Mouse (Mus musculus): ENCODE measurements around the gene Serpinf2.
"Not testable (repeated sequence)": the region's sequence is repeated elsewhere in the genome, so short reads cannot be mapped to it uniquely, and the experiment has no call there.

Gene Serpinf2

GRCm38 (mm10) chr11:75459141-75459711, 19.8 kb upstream of the Serpinf2 start:
- DNase-seq: no peak

GRCm38 (mm10) chr11:75458628-75459041, 19.2 kb upstream of the Serpinf2 start:
- DNase-seq: no peak

GRCm38 (mm10) chr11:75458169-75458568, 18.8 kb upstream of the Serpinf2 start:
- DNase-seq: peak; percentile 51 to 69

DNA sequence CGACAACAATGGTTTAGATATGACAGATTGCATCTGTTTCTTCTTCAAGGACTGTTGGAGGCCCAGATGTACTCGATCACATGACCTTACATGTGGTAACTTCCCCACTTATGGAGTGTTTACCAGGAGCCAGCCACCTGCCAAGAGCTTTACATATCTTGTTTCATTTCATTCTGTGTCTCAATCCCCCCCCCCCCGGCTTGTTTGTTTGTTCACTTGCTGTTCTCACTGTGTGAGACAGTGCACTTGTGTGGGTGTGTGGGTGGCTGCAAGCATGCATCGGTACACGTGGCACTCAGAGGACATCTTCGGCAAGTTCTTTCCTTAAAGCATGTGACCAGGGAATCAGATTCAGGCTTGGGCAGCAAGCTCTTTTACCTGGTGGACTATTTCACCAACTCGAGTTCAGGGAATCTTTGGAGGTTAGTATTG, 17.1 kb upstream of the Serpinf2 start:
- no peak for DNase-seq

- DNase-seq: not testable (repeated sequence)
These were observed 16.6 kb upstream of the Serpinf2 start for GRCm38 (mm10) chr11:75455971-75456370.

DNA sequence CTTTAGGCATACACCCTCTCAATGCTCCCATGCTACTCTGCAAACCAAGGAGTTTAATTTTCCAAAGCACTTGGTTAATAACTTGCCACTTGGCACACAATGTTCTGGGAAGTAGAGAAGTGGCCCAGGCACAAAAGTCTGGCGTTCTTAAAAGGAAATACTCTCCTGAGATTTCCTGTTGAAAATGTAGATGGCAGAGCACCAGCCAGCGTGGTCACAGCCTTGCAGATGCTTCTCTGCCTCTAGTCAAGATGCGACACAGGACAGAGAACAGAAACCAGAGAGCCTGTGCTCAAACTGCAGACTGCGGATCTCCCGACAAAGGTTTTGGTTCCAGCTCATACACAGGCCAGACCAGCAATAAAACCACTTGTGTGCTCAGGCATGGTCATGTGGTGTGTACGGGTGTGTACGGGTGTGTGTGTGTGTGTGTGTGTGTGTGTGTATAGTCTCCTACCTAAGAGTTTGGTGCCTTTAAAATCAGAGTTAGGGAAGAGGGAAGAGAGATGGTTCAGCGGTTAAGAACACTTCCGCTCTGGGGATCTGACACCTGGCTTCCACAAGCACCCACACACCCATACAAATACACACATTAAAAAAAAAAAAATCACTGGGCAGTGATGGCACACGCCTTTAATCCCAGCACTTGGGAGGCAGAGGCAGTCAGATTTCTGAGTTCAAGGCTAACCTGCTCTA, 15.8 kb upstream of the Serpinf2 start:
- DNase-seq: no peak

DNA sequence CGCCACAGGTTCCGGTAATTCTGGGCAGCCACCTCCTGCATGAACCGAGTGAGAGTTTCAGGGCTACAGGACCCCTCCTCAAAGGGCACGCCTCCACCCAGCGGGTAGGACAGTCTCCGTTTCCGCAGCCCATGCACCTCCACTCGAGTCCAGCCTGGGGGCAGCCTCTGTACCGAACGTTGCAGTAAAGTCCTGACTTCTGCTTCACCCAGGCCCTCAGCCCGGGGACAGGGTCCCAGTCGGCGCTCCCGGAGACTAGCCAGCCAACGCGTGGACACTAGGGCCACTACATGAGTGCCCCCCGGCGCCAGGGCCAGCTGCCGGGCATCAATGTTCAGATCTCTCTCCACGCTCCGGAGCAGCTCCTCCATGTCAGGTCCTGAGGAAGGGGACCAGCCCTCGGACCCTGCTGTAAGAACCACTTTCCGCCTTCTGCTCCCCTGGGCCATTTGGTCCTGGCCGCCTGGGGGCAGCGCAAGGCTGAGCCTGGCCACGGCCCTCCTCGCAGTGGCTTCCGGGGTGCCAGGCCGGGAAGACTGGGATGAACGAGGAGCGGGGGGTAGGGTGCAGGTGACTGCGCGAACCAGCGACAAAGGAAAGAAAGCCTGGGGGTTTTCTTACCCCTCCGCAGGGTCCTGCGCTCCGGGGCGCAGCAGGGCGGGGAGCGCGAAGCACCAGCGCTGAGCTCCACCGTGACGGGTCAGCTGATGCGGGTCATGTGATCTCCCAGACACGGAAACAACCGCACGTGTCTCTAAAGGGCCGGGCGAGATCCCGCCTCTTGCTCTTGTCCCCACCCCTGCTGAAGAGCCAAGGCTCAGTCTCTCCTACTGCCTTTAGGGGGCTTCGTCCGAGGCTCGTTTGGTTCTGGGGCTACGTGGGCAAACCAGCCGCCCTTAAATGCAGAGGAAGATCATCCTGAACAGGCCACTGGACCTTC, 14.9 kb upstream of the Serpinf2 start, which contains the start of gene Wdr81:
Gene Wdr81, minus strand, starts transcription at position 727 of the 940 bp plus-strand sequence.
- peak; percentile 83 to 84 for DNase-seq

DNA sequence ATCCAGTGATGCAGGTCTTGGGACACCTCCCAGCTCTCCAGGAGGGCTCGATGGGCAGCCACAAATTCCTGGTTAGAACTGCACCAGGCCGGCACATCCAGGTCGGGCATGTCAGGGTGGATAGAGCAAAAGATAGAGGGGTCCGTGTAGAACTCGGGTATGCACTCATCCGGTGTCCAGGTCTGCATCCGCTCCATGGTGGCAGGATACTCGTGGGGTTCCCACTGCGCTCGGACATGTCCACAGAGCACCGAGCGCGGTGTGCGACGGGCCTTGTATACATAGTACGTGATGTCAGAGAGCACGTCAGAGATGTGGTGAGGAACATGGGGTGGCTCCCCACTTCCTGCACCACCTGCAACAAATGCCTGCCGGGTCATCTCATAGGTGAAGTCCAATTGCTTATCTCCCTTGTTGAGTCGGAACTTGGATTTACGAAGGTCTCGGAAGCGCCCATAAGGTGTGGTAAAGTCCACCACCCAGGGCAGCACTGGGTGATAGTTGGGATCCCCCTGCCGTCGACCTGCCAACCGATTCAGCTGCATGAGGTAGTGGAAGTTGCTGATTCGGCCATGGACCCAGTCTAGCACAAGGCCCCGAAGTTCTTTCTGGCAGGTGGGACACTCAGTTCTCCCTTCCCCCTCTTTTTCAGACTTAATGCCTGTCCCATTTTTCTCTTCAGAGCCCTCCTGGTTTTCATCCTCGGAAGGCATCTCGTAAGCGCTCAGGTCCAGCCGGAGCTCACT, 13.6 kb upstream of the Serpinf2 start:
- DNase-seq: no peak

GRCm38 (mm10) chr11:75452081-75452480, 12.7 kb upstream of the Serpinf2 start:
- DNase-seq: no peak

DNA sequence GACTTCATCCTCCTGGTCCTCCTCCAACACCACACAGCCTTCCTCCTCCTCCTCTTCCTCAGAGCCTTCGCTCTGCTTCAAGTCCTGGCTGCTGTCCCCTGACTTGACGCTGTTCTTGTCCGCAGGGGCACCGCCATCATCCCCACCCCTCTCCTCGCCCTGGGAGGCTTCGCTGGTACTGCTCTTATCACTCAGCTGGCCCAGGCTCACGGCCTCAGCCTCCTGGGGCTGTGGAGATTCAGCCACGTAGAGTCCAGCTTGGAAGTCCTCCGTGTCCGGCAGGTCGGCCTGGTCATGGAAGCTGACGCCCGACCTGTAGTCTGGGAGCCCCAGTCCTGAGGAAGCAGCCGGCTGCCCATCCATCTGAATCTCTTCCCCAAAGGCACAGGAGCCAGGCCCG, 11.5 kb upstream of the Serpinf2 start:
- no peak for DNase-seq

DNA sequence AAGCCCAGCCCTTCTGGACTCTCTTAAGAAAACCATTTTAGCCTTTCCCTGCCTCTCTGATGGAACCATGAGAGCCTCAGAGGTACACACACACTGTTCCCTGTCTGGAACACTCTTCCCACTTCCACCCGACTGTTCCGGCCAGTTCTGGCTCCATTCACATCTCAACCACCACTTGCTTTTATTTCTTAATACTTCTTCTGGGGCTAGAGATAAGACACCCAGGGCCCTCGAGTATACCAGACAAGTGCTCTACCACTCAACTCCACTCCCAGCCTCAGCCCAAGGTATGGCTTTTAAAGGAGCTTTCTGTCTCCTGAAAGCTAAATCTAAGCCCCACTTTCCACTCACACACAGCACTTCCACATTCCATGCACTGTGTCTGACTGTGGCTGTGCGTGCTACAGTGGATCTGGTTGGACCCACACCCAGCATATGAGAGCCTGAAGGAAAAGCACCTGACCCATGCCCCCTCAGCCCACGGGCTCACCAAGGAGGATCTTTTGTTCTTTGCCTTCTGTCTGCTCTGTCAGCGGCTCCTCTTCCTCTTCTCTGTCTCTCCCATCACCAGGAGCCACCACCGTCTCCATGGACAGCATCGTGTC, 11.0 kb upstream of the Serpinf2 start:
- no peak for DNase-seq

GRCm38 (mm10) chr11:75449695-75450094, 10.3 kb upstream of the Serpinf2 start:
- peak; percentile 52 to 61 for DNase-seq

DNA sequence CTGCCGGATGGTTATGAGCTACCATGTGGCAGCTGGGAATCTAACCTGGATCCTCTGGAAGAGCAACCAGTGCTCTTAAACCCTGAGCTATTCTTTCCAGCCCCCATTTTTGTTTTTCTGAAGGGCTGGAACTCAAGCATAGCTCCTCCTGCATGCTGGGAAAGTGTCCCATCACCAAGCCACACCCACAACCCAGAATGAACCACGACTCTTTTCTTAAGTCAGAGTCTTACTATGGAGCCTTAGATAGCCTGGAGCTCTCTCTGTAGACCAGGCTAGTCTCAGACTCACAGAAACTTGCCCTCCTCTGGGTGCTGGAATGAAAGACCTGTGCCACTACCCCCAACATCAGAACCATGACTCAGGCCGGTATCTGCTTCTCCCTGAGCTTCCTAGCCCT, 9.2 kb upstream of the Serpinf2 start:
- no peak for DNase-seq

DNA sequence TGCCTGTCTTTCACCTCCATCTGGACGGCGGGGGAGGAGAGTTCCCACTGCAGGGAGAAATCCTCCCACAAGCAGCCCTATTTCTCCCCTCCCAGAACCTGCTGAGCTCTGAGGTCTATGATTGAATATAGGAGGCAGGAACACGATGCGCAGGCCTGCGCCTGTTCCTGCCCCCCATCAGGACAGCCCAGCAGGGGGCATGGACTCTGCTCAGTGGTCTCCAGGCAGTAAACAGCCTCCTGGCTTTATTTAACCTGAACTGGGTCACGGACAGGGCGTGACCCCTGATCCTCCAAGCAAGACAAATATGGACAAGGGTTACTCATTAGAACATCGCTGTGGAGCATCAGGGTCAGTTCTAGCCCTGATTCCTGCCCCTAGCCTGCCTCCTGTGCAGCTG, 4.3 kb upstream of the Serpinf2 start:
- DNase-seq: no peak

- peak; percentile 42 to 59 for DNase-seq
These were observed 2.2 kb upstream of the Serpinf2 start for GRCm38 (mm10) chr11:75441601-75442000.

GRCm38 (mm10) chr11:75441034-75441433, 1.6 kb upstream of the Serpinf2 start:
- no peak for DNase-seq

DNA sequence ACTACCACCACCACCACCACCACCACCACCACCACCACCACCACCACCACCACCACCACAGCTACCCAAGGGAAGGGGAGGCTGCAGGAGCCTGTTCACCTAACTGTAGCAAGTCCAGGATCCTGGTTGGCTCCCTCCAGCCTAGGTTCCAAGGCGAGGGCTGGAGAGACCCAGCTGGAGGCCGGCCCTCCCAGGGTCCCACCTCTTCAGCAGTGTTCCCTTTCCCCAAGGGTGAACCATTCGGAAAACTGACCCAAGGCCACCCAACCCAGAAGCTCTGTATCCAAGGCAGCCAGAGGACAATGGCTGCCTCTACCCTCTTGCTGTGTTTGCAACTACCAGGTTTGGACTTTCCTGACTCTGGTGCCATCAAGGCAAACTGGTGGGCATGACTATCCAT, 560 bp upstream of the Serpinf2 start:
- DNase-seq: no peak

DNA sequence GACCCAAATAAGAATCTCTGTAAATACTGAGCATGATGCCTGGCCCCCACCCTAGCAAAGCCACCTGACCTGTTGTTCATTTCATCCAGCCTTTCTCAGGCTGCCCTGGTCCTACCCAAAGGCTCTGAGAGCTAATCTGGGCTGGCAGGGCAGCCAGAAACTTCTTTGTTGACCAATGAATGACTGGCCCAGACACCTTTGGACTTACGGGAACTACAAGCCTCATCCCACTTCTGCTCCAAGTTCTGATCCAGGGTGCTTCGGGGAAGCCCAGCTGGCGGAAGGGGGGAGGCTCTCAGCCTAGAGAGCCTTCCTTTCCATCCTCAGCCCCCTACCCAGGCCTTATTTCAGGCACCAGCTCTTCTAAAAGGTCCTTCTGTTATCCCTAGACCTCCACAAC, 587 bp downstream of the Serpinf2 start:
- no peak for DNase-seq

DNA sequence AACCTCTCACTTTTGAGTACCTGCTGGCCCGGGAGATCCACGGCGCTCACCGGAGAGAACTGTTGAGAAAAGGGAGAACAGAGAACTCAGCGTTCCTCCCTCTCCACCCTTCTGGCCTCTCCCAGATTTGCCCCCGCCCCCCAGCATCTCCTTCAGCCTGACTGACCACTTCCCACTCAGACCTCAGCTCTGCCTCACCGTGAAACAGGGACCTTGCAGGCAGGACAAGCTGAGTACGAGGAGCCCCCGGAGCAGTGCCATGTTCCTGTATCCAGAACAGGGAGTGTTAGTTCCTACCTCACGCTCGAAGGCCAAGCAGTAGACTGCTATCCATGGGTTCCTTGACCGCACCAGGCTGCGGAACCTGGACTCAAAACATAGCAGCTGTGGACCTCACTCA, 1.2 kb downstream of the Serpinf2 start:
- no peak for DNase-seq

GRCm38 (mm10) chr11:75434138-75434537, 5.3 kb downstream of the Serpinf2 start:
- DNase-seq: no peak

DNA sequence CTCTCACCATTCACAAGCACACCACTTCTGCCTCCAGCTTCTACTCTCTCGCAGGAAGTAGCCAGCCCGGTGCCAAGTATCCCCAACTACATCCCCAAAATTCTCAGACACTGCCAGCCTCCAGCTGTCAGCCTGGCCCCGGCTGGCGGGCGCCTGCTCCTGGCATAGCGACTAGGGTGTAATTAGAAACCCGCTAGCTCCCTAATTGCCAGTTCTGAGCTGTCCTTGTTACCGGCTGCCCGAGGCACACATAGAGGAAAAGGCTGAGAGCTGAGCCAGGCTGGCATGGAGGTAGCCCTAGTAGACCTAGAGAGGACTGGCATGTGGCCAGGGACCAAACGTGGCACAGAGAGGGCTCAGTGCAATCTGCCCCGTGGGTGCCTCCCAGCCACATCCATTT, 8.1 kb downstream of the Serpinf2 start:
- peak; percentile 80 to 85 for DNase-seq

DNA sequence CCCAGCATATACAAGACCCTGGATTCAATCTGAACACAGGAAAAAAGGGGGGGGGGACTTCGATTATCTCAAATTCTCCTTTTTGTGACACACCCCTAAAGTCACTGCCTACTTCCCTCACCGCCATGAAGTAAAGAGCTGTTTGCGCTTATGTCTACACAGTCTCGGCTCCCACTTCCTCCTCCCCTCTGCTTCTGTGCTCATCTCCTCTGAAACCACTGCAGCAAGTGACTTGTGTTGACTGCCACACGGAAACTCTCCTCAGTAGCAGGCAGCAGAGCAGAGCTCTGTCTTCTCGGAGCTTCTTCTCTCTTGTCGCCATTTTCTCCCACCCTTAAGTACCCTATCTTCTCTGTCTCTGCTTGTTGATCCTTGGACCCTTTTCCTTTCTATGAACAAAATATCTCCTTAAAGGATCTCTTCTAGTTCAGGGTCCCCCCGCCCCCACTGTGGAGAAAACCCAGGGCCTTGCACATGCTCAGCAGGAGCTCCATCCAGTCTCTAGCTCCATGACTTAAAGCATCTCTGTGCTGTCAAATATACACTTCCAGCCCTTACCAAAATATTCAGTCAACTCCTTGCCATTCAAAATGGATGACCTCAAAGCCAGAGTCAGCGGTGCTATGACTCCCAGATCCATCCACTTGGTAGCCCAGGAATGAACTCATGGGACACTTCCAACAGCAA, 10.2 kb downstream of the Serpinf2 start:
- DNase-seq: no peak

Measured in cerebellum, postnatal 14 days (tissue).